10 mouse cellular contexts compared by ENCODE assay signal in genomic region chr9:61484391-61484790, GRCm38 (mm10).
A peak's percentile ranks its signal among the peaks of the same experiment; 100 is the strongest.
DNase-seq lines count a peak whose midpoint lies in the region; ATAC-seq and TF ChIP-seq lines count a peak whose summit lies in the region.
"Had no signal": no experiment of that assay in that cellular context is flagged by ENCODE, and none has a peak within 500 bp of the region (broad histone marks: within the 10 kb centered on the region; RNA-seq: fewer than 3 reads in every experiment).

No protein-coding gene starts in this region.

- no peaks in the 10 kb centered on the region for H3K9me3 ChIP-seq in lung, postnatal 0 days (ENCODE audit: low read length)
- no peaks in the 10 kb centered on the region for H3K9me3 ChIP-seq in midbrain, embryonic 14.5 days (ENCODE audit: control insufficient read depth, low read length)
- H3K9me3 ChIP-seq: embryonic facial prominence, embryonic 15.5 days had no signal

- intact Hi-C loops in gastrocnemius, postnatal 14 days (cut with DNase I; ENCODE audit: low total_unique reads): no loop called here

- H3K27me3 ChIP-seq in lung, postnatal 0 days (replicated peaks; ENCODE audit: insufficient read depth, low read length): no peaks in the 10 kb centered on the region
- peaks cover 4% of the 10 kb centered on the region; the same call in 1 of the 2 replicates for H3K27me3 ChIP-seq in midbrain, embryonic 14.5 days (ENCODE audit: control insufficient read depth, insufficient read depth, low read length)
- H3K27me3 ChIP-seq: embryonic facial prominence, embryonic 15.5 days; Patski had no signal

- H3K36me3 ChIP-seq in lung, postnatal 0 days (ENCODE audit: insufficient read depth, low read length): no peaks in the 10 kb centered on the region
- no peaks in the 10 kb centered on the region for H3K36me3 ChIP-seq in midbrain, embryonic 14.5 days (ENCODE audit: control insufficient read depth, insufficient read depth, low read length)
- H3K36me3 ChIP-seq: embryonic facial prominence, embryonic 15.5 days had no signal

- H3K4me2 ChIP-seq in lung, postnatal 0 days (replicated peaks; ENCODE audit: low read depth, low read length): no peak overlapping the region
- no peak overlapping the region for H3K4me2 ChIP-seq in midbrain, embryonic 14.5 days (ENCODE audit: low read length)
- H3K4me2 ChIP-seq: embryonic facial prominence, embryonic 15.5 days had no signal

- peak; percentile 60 for DNase-seq in heart, postnatal 4 days
- no peak for DNase-seq in heart, adult 8-10 months (ENCODE audit: low spot score)
- DNase-seq in A20 (ENCODE audit: low read depth, low spot score): peak; percentile 46
- peak; percentile 17 for DNase-seq in c-Kit-positive CD71-positive TER-119-negative erythroid progenitor cells, embryonic 14.5 days (ENCODE audit: low read depth)
- peak; percentile 67 for DNase-seq in lung, postnatal 0 days (ENCODE audit: low spot score)
- no peak for DNase-seq in left cerebral cortex, adult 18-20 months (ENCODE audit: low spot score in 2 of 2)
- no peak for DNase-seq in gastrocnemius, postnatal 14 days
- no peak for DNase-seq in midbrain, embryonic 14.5 days

- no peak overlapping the region for H3K4me3 ChIP-seq in lung, postnatal 0 days (ENCODE audit: low read depth, low read length)
- H3K4me3 ChIP-seq in midbrain, embryonic 14.5 days (replicated peaks; ENCODE audit: low read depth, low read length): no peak overlapping the region
- H3K4me3 ChIP-seq: embryonic facial prominence, embryonic 15.5 days had no signal

- H3K27ac ChIP-seq in lung, postnatal 0 days (ENCODE audit: low read length): no peak overlapping the region
- H3K27ac ChIP-seq in midbrain, embryonic 14.5 days (replicated peaks; ENCODE audit: low read depth, low read length): no peak overlapping the region
- H3K27ac ChIP-seq: embryonic facial prominence, embryonic 15.5 days had no signal

- ATAC-seq in lung, postnatal 0 days: no peak
- ATAC-seq in midbrain, embryonic 14.5 days (ENCODE audit: low FRiP score, low TSS enrichment): no peak
- ATAC-seq: Patski had no signal

- no peak for TF ChIP-seq CTCF in lung, postnatal 0 days (IDR thresholded peaks at IDR 0.05)

- no peak overlapping the region for H3K9ac ChIP-seq in lung, postnatal 0 days (replicated peaks; ENCODE audit: low read depth)
- H3K9ac ChIP-seq in midbrain, embryonic 14.5 days (replicated peaks; ENCODE audit: low read length): no peak overlapping the region
- H3K9ac ChIP-seq: embryonic facial prominence, embryonic 15.5 days had no signal

- no peaks in the 10 kb centered on the region for H3K4me1 ChIP-seq in lung, postnatal 0 days (ENCODE audit: insufficient read depth, low read depth, low read length)
- H3K4me1 ChIP-seq in midbrain, embryonic 14.5 days (ENCODE audit: control insufficient read depth, insufficient read depth, low read length): peaks cover 3% of the 10 kb centered on the region

- TF ChIP-seq EP300 in lung, postnatal 0 days (IDR thresholded peaks at IDR 0.05): no peak

- 20% methylated on average over 3 of the region's 3 CpGs for WGBS in lung, postnatal 0 days
- 31% methylated on average over 3 of the region's 3 CpGs for WGBS in midbrain, embryonic 14.5 days

Comparison
In these comparisons a context has a peak if more than half of its experiments do, and no peak if none do; other contexts are left out.
1. DNase-seq: peak in heart, postnatal 4 days (single experiment), A20 (single experiment), c-Kit-positive CD71-positive TER-119-negative erythroid progenitor cells, embryonic 14.5 days (single experiment) and lung, postnatal 0 days (single experiment); none in heart, adult 8-10 months (single experiment), left cerebral cortex, adult 18-20 months (0 of 2), gastrocnemius, postnatal 14 days (single experiment) and midbrain, embryonic 14.5 days (single experiment).